Mouse (Mus musculus) regulatory T cell (primary cell): Measurements from ENCODE around the gene Rab15.
"Not testable (repeated sequence)": the region's sequence is repeated elsewhere in the genome, so short reads cannot be mapped to it uniquely, and the experiment has no call there.

Experiments used
- in situ Hi-C: fragments of 300-600 bp; cut with MboI, MseI; formaldehyde crosslinking; loops from one replicate; pipeline ENCODE4 v1.15.1; 2025; ENCODE audit warnings: high pct_unique_total_duplicates

The Rab15 gene

DNA sequence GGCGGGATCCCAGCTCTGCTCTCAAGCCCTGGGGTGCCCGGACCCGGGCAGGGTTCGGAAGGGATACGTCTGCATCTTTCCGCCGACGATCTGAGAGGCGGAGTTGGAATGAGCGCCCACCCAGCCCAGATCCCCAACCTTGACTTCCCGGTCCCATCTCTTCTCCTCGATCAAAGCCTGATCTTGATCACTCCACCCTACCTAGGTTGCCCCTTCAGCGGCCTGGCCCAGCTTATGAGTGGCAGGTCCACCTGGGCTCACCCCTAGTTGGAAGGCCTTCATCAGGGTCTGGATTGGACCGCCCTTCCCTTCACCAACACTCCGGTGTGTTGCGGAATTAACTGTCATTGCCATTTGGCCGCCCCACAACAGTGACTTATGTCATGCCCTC, at the start of gene Rab15:
Rab15 (minus strand) TSS at position 258 of the 391 bp plus-strand sequence.
- in situ Hi-C loops = no loop called here

GRCm38 (mm10) chr12:76869561-76869960, 46.9 kb upstream of the Rab15 start:
- in situ Hi-C loops = no loop called here

DNA sequence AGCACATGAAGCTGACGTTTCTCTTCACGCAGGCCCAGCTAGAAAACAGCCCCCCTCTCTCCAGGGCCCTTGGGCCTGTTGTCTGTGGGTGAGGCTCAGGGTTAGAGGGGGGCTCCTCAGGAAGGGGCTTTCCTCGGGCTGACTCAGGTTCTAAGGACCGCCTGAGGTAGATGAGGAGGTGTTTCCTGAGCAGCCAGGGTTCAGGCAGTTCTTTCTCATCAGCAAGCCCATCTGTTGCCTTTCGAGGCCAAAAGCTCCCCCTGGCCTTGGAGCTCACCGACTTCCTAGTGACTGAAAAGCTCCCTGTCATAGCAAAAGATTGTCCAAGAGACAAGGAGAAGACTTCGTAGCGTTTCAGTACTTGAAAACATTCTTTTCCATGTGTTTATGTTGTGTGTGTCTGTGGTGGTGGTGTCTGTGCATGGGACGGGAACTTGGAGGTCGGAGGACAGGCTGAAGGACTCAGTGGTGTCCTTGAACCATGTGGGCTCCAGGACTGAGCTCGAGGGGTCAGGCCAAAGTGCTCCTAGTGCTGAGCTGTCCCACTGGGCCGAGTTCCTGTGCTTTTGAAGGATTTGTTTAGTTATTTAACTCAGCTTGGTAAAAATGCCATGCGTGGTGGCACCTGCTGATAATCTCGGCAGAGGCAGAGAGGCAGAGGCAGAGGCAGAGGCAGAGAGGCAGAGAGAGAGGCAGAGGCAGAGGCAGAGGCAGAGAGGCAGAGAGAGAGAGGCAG, 45.9 kb upstream of the Rab15 start:
- in situ Hi-C loops = no loop called here

DNA sequence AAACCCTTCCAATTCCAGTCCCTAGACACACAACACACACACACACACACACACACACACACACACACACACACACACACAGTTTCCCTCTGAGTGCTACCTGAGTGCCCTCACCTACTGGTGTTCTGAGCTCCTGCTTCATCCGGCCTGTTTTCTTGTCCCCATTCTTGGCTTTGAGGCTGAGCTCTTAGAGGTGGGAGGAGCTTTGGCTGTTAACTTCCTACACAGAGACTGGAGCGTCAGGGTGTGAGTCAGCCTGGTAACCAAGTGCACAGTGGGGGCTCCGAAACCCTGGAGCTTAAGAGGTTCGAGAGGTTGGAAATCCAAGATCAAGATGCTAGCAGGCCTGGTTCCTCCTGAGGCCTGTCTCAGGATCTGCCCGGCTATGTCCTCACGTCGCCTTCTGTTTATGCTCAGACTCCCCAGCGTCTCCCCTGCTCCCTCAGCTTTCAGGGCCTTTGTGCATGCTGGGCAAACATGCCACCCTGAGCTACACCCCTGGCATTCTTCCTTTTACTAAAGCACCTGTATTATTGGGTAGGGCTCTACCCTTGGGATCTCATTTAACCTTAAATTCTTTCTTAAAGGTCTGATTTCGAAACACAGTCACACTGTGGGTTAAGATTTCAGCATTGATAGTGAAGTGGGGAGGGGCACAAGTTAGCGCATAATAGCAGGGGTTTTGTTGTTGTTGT, 45.0 kb upstream of the Rab15 start:
- in situ Hi-C loops = no loop called here

- in situ Hi-C loops = no loop called here
Measured at GRCm38 (mm10) chr12:76865266-76865665, 42.6 kb upstream of the Rab15 start.

DNA sequence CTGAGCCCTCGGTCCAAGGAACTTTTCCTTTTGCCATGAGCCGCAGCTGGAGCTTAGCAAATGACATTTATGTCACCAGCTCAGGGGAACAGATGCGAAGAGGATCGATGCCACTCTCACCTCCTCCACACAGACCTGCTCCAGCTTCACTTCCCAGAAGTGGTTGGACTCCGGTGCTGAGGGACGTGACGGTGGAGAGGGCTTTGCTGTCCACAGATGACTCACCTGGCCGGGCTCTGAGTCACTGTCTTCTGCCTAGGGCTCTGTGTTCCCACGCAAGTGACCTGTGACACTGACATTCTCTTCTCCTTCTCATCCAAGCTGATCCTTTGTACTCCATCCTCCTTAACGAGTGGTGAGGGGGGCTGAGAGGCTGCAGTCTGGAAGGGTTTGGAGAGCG, 40.9 kb upstream of the Rab15 start:
- in situ Hi-C loops = no loop called here

DNA sequence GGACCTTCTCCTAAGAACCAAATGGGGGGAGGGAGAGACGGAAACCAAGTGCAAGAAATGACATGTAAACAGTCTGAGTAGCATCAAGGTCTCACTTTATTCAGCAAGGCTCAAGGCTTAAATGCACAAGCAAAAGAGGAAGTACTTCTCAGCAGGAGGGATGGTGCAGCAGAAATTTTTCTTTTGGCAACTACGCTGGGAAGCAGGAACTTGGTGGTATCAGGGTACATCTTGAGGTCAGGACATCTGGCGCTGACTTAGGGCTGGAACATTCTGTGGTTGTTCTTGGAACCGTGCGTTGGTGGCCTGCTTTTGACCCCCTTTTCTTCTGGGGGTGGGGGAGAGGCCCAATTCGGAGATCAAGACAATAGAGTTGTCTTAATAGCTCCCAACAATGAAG, 36.1 kb upstream of the Rab15 start:
- in situ Hi-C loops = not testable (repeated sequence)

- in situ Hi-C loops = no loop called here
Measured at GRCm38 (mm10) chr12:76857087-76857486, 34.4 kb upstream of the Rab15 start.

DNA sequence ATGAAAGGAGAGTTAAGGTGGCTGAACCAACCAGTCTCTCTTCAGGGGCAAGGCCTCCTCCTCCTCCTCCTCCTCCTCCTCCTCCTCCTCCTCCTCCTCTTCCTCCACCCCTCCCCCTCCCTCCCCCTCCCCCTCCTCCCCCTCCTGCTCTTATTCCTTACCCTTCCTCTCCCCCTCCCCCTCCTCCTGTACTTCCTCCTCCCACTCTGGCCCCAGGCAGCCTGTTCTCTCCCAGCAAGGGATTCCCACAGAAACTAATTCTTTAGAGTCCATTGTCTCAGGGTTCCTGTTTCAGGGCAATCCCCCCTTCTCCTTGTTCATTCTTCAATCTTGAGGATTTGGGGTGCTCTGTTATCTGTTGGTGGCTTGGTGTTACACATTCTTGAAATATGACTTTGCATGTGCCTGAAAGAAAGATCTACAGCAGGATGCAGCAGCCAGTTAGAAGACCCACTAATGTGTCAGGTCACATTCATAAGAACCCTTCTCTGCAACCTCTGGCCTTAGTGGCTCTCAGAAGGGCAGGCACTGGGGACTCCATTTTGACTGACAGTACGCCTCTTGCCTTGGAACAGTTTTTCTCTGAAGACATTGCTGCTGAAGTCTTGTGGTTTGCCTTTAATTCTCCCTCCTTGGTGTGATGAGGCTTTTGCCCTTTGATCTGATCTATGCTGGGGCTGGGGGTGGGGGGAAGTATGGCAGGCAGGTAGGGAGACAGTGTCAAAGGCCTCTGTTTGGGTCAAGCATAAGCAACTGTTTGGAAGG, 30.9 kb upstream of the Rab15 start:
- in situ Hi-C loops = no loop called here

DNA sequence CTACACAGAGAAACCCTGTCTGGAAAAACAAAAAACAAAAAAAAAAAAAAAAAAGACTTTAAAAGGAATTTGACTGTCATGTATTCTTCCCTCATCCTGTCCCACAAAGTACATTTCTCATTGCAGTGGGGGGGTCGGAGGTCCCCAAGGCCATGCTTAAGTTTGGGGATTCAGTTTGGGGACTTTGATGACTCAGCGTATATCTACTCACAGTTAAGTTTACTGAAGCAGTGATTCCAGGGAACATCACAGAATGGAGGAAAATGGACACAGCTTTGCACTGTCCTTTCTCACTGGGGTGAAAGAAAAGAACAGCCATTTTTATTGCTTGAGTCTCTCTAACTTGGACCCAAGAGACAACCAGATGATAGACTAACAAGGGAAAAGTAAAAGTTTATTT, 29.7 kb upstream of the Rab15 start:
- in situ Hi-C loops = no loop called here

DNA sequence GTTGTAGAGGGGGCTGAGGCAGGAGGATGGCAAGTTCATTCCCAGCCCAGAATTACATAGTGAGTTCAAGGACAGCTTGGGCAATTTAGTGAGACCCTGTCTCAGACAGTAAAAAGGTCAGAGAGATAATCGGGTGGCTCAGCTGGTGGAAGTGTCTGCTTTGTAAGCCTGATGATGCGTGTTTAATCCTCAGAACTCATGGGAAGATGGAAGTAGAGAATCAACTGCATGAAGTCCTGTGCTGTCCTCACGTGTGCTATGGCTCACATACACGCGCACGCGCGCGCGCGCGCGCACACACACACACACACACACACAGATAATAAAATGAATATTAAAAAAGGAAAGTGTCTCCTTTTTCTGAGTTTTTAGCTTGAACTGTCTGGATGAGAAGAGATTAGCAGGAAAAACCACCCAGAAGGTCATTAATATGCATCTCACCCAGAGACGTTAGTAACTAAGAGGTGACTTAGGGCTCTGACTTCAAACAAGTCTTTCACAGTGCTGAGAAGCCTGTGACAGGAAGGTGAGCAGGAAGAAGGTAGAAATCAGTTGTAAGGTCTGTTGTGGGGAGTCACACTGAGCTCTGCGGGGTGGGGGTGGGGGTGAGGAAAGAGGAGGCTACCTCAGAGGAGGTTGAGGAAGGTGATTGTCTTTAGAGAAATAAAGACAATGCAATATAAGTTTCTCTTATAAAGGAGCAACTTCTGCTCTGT, 21.8 kb upstream of the Rab15 start:
- in situ Hi-C loops = no loop called here

DNA sequence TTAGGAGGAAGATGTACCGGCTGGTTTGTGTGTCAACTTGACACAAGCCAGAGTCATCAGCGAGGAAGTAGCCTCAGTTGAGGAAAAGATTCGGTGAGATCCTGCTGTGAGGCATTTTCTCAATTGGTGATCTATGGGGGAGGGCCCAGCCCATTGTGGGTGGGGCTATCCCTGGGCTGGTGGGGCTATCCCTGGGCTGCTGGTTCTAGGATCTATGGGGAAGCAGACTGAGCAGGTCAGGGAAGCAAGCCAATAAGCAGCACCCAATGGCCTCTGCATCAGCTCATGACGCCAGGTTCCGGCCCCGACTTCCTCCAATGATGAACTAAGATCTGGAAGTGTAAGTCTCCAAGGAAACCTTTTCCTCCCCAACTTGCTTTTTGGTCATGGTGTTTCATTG, 17.4 kb upstream of the Rab15 start:
- in situ Hi-C loops = no loop called here

DNA sequence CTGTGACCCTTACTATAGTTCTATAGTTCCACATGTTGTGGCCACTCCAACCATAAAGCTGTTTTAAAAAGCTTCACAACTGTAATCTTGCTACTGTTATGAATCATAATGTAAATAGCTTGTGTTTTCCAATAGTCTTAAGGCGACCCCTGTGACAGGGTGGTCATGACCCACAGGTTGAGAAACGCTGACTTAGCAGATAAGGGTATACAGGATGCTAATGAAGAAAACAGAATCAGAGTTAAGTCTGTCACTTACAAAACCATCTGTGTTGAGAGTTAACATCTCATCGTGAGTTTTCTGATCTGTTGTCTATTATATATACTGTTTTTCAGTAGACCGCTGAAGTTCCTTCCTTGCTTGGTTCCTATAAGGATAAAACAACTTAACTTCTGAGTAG, 16.6 kb upstream of the Rab15 start:
- in situ Hi-C loops = loop anchor here (5.0 kb wide), 3 partner anchors 33 to 298 kb away; partner anchors contain the start of gene Max

- in situ Hi-C loops = loop anchor here (5.0 kb wide), 3 partner anchors 34 to 299 kb away; partner anchors contain the start of gene Max
Measured at GRCm38 (mm10) chr12:76837844-76838650, 15.3 kb upstream of the Rab15 start.

DNA sequence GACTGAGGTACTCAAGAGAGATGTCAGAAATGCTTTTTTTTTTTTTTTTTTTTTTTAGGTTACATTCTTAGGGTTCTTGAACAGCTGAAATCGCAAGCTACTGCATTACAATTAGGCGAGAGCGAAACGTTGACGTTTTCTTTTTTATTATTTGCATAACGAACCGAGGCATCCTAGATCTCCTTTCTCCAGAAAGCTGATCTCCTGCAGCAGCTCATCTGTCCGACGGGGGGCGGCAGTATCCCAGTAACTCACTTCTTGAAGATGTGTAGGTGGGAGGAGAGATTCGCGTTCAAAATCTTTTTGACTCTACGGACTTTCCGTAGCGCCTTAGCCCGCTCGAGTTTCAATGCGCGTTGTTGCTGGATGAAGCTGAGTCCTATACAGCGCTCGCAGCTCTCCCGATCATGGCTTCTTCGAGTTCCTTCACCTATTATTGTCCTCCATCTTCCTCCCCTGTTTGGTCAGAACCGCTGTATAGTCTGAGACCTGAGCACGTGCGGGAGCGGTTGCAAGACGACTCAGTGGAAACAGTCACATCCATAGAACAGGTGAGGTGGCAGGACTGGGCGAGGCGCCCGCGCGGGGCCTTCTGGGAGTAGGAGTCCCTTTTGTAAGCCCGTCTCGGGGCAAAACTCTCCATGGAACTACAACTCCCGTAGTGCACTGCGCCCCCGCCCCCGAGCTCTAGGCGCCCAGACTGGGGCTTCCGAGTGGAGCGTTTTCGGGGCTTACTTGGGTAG, 14.6 kb upstream of the Rab15 start:
- in situ Hi-C loops = loop anchor here (5.0 kb wide), 3 partner anchors 35 to 300 kb away; partner anchors contain the start of gene Max

DNA sequence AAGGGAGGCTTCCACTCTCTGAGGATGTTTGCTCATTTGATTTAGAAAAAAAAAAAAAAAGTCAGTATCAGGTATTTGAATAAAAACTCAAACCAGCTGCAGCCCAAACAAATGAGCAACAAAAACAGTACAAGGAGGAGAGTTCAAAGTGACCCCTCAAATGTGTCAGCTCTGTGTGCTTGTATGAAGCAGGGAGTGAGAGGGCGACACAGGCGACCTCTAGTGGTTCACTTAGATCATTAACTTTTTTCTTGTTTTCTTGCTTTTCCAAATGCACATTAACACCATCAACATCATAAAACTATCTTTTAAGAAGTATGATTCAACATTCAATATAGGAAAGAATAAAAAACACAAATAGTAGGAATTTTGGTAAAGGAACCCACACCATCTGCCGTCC, 10.0 kb upstream of the Rab15 start:
- in situ Hi-C loops = no loop called here

GRCm38 (mm10) chr12:76825283-76825682, 2.6 kb upstream of the Rab15 start:
- in situ Hi-C loops = no loop called here

- in situ Hi-C loops = no loop called here
Measured at GRCm38 (mm10) chr12:76822002-76822650, 582 bp downstream of the Rab15 start.

- in situ Hi-C loops = no loop called here
Measured at GRCm38 (mm10) chr12:76820615-76821014, 2.1 kb downstream of the Rab15 start.

DNA sequence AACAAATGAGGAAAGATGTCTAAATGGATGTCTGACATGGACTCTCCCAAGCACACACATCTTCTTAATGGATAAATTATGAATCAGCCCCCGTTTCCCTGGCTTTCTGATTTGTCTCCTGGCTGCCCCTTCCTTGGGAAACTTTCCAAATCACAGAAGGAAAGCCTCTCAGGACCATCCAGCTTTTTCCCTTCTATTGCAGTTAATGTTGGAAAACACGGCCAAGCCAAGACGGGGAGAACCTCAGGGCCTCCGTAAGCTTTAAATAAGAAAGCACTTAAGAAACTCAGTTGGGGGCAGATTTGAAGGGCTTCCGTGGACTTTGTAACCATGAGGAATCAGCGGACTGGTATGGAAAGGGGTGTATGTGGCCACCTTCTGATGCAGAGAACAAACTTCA, 2.9 kb downstream of the Rab15 start:
- in situ Hi-C loops = no loop called here
